Mouse (Mus musculus): ENCODE results near the gene Tnfrsf21.

The Tnfrsf21 gene

DNA sequence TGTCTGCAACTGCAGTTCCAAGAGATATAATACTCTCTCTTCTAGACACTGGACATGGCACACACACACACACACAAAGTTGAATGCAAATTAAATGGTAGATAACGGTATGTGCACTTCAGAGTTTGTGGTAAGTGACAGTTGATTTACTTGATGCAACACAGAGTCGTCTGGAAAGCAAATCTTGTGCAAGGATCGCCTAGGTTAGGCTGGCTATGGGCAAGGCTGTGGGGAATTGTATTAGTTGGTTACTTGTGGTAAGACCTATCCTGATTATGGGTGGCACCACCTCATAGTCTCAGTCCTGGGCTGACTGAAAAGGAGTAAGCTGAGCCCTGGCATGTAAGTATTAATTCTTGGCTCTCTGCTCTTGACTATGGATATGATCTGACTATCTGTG lies 112.0 kb downstream of the Tnfrsf21 start:
- no peak for DNase-seq (ENCODE audit: extremely low spot score, low read depth, low spot score)

DNA sequence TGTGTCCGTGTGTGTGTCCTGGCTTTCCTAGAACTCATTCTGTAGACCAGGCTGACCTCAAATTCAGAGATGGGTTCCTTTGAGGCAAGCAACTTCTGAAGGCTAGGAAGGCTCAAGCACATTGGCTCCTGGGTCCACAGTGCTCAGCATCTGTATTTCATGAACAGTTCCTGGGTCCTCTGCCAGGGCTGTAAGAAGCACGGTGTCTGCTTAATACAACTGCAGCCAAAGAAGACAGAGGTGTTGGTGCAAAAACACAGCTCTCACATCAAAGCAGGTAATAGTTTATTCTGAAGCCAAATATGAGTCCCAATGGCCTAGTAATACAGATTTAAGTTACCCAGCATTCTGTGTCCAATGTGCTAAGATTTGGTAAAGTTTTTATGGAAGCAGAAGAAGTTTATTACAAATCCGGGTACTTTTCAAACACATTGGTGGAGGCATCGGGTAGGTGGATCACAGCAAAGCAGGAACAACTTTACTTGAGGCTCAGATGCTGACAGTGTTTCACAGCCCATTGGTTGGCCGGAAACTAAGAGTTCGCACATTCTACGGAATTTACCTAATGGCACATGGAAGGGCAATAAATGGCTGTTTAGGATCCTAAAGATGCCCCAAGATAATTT lies 112.7 kb downstream of the Tnfrsf21 start:
- DNase-seq (ENCODE audit: extremely low spot score, low read depth, low spot score), result no peak

DNA sequence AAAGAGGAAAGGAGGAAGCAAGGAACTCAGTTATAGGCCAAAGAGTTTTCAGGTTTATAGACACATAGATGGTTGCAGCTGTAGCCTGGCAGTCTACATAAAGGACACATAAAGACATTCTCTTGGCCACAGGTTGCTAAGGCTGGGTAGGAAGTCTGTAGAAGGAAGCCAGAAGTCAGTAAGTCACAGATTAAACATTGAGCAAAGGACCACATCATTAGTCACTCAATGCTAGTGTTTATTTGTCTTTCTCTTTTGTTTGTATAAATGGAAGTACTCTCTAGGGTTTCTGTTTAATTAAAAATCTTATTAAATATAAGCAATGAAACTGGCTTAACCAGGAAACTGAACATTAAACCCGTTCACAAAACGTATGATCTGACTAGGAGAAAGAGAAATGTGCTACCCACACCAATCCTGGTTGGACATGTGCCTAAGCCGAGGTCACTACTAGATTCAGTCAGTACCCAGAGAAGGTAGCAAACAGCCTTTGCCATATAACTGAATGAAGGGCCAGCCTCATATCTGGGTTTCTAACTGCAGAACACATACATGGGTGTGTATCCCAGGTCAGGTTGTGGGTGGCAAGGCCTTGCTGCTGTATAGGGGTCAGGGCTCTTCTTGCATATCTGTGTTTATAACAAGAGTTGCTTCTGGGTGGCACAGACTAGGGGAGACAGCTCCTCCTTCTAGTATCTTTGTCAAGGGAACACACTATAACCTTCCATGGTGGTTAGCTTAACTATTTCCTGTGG lies 113.9 kb downstream of the Tnfrsf21 start:
- DNase-seq (ENCODE audit: extremely low spot score, low read depth, low spot score), result no peak

DNA sequence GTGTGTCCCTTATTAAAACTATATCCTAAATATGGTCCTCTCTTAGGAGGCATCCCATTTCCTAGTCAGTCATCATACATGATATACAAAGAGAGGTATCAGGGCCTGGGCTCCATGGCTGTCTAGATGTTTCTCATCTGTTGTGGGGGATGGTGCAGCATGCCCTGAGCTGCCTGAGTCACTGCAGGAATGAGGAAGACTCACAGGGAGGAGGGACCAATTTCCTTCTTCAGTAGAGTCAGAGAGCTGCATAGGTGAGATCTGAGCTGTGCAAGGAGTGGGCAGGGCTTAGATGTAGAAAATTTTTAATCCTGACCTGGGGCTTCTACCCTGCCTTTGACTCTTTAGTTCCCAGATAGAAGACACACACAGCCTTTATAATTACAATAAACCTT lies 114.5 kb downstream of the Tnfrsf21 start:
- DNase-seq (ENCODE audit: extremely low spot score, low read depth, low spot score), result no peak

DNA sequence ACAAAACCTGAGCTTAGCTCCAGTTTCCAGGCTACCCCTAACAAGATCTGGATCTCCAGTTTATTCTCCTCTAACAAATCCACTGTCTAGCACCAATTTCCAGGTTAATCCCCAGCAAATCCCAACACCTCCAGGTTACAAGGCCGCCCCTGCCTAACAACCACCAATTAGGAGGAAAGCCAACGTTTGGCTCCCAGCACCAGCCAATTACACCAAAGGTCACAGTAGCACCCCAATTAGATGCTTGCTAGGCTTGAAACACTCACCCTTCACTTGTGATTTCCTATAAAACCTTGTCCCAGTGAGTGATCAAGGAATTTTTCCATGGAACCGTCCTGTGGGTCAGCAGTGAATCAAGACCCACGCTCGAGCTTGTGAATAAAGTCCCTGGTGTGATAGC lies 116.1 kb downstream of the Tnfrsf21 start:
- DNase-seq (ENCODE audit: extremely low spot score, low read depth, low spot score), result no peak

DNA sequence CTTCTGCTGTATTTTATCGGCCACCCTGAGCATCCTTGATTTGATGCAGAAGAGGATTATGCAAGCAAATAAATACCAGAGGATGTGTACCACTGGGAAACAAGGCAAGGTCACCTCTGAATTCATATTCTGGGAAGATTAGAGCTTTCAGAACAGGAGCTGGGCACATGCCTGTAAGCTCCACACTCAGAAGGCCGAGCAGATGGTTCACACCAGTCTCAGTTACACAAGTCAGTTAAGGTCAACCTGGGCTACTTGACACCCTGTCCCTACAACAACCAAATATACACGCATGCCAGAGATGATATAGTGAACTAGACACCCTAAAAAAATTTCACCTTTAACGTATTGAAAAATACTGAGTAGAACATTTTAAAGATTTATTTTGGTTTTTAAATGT lies 116.8 kb downstream of the Tnfrsf21 start:
- no peak for DNase-seq (ENCODE audit: extremely low spot score, low read depth, low spot score)

DNA sequence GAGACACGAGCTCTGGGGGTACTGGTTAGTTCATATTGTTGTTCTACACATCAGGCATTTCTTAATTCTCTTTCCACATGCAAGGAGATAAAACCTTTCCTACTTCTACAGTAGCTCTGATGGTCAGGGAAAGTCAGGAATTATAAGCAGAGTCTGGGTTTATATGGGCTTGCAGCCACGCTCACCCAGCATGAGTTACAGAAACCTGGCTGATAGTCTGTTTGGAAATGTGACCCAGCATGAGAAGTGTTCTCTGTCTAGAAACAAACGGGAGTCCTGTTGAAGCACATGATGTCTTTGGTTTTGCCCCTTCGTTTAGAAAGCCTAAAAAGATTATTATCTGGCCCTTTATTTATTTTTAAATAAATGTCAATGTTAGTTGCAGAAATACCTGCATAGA lies 118.6 kb downstream of the Tnfrsf21 start:
- DNase-seq (ENCODE audit: extremely low spot score, low read depth, low spot score), result no peak

DNA sequence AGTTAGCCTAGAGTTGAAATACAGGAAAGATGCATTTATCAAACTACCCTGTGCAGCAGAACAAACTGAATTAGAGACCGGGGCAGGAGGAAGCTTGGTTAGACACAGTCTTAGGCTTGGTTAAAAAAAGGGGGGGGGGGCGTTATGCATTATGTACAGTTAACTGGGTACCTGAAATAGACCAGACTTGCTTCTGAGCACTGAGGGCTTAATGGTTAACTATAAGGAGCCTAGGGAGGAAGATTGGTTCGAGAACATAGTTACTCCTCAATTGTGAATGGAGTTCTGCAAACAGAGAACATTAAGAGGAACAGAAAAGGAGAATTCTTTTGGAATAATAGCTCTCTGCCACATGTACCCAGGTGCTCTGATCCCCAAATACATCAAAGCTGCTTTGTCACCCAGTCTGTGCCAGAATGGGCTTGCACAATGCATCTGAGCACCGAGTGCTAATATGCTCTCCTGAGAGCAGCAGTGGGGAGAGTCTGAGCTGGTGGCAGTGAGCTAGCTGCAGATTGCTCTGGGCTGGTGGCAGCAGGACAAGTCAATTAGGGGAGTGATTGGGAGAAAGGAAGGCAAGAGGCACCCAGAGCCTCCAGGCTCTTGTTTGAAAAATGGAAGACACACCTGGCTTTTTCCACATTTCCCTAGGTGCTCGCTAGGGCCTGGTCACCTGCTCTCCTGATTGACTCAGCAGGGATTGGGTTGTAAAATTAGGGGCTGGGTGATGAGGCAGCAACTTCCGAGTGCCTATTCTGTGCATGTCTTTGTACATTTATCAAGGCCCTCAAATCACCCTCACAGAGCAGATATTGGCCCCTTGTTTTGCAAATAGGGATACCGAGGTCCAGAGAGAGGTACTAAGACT lies 119.3 kb downstream of the Tnfrsf21 start:
- no peak for DNase-seq (ENCODE audit: extremely low spot score, low read depth, low spot score)

DNA sequence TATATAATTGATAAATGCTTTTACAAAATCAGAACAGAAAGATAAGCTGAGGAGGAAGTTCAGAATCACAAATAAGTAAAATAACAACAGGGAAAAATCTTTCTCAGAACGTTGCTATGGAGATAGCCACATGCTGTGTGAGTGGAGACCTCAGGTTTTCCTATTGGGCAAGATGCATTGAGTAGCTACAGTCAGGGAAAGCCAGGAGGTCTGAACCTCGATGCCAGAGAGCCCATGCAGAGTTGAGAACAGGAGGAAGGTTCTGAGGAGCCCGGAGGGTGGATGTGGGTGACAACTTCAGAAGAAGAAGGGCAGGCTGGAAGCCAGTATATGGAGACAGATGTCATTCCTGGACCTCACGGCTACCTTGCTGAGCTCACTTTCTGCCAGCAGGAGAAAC lies 120.4 kb downstream of the Tnfrsf21 start:
- no peak for DNase-seq (ENCODE audit: extremely low spot score, low read depth, low spot score)

DNA sequence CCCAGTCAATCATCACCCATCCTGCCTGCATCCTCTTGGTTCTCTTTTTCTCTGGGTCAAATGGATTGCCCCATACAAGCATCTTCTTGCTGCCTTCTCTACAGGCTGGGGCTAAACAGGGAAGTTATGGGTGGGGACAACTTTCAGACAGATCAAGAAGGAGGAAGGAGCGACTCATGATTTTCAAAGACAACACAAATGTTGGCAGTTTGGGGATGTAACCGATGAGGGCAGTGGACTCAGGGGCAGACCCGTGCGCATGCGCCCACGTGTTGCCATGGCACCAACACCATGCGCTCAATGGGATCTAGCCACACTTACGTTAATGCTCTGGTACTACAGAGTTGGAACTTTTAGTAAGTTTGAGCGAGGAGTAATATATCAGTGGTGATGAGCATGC lies 121.5 kb downstream of the Tnfrsf21 start:
- no peak for DNase-seq (ENCODE audit: extremely low spot score, low read depth, low spot score)

DNA sequence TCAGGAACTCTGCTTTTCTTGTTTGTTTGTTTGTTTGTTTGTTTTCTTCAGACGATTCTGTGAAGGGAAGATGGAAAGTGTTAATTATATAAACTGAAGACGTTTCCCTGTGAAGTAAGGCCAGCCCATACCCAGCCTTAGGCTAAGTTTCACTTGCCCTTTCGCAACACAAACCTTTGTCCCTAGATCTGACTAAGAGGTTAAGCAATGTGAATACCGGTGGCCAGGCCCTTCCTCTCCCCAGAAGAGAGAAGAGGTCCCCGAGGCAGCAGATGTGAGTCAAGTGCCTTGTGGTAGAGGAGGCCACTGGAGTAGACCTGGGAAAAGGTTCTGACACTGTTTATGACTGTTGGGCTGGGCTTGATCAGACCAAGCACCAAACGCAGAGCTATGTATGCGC lies 122.0 kb downstream of the Tnfrsf21 start:
- no peak for DNase-seq (ENCODE audit: extremely low spot score, low read depth, low spot score)
